Comparison of ENCODE assay signal across 30 mouse cellular contexts in genomic region chr10:117288197-117289033, GRCm38 (mm10). TPM values are rescaled to one million over a fixed set of nuclear protein-coding genes. Genes with fewer than 3 reads are reported as not detected.
DNase-seq lines count a peak whose midpoint lies in the region; ATAC-seq and TF ChIP-seq lines count a peak whose summit lies in the region.
"Had no signal": no experiment of that assay in that cellular context is flagged by ENCODE, and none has a peak within 500 bp of the region (broad histone marks: within the 10 kb centered on the region; RNA-seq: fewer than 3 reads in every experiment).

No protein-coding gene starts in this region.

- no peak for DNase-seq in heart, adult 8-10 months (ENCODE audit: low spot score)
- peak; percentile 33 for DNase-seq in liver, adult 2 months (ENCODE audit: extremely low read depth, low read depth, low spot score)
- DNase-seq in urinary bladder, postnatal 25 days (ENCODE audit: low spot score): no peak
- no peak for DNase-seq in thymus, postnatal 25 days
- DNase-seq: adrenal gland, adult 2 months; B cell, adult 2 months; cerebellum, adult 2 months; gastrocnemius, adult 2 months; kidney, adult 9 months; kidney, postnatal 25 days; left cerebral cortex, postnatal 4 days; liver, embryonic 13.5 days; lung, postnatal 10 days; right cerebral cortex, postnatal 25 days had no signal

- no peak for ATAC-seq in heart, embryonic 11.5 days (replicated peaks; ENCODE audit: insufficient number of reproducible peaks, low FRiP score, low TSS enrichment)
- no peak for ATAC-seq in liver, embryonic 12.5 days
- peak; percentile 80 for ATAC-seq in megakaryocyte progenitor cell, adult 5-6 weeks (replicated peaks; ENCODE audit: poor library complexity)
- ATAC-seq: midbrain, embryonic 15.5 days had no signal

- H3K4me3 ChIP-seq in heart, embryonic 11.5 days (ENCODE audit: low read depth, low read length): no peak overlapping the region
- H3K4me3 ChIP-seq in liver, adult 2 months (ENCODE audit: insufficient read depth, low read depth, low read length): no peak overlapping the region
- H3K4me3 ChIP-seq in liver, embryonic 12.5 days: no peak overlapping the region
- no peak overlapping the region for H3K4me3 ChIP-seq in bone marrow macrophage, adult 2 months (ENCODE audit: insufficient read depth, low read length)
- H3K4me3 ChIP-seq: forebrain, embryonic 12.5 days; gastrocnemius, adult 2 months; left cerebral cortex, adult 2 months; liver, embryonic 13.5 days; midbrain, embryonic 15.5 days; neural tube, embryonic 15.5 days had no signal

- TF ChIP-seq CTCF in liver, adult 2 months (IDR thresholded peaks at IDR 0.05; ENCODE audit: low read depth, low read length): no peak
- no peak for TF ChIP-seq CTCF in bone marrow macrophage, adult 2 months (IDR thresholded peaks at IDR 0.05; ENCODE audit: low read depth, low read length)

- peaks cover 18% of the 10 kb centered on the region for H3K4me1 ChIP-seq in heart, embryonic 11.5 days (ENCODE audit: control insufficient read depth, insufficient read depth, low read length)
- H3K4me1 ChIP-seq in liver, adult 2 months (ENCODE audit: control insufficient read depth, insufficient read depth, low read length): no peaks in the 10 kb centered on the region
- no peaks in the 10 kb centered on the region for H3K4me1 ChIP-seq in liver, embryonic 12.5 days
- H3K4me1 ChIP-seq in bone marrow macrophage, adult 2 months (ENCODE audit: control insufficient read depth, insufficient read depth, low read length): peaks cover 60% of the 10 kb centered on the region
- H3K4me1 ChIP-seq: forebrain, embryonic 12.5 days; liver, embryonic 13.5 days; midbrain, embryonic 15.5 days; neural tube, embryonic 15.5 days had no signal

- peak overlapping the region; percentile 57; the same call in 1 of the 2 replicates for H3K27ac ChIP-seq in heart, embryonic 11.5 days (ENCODE audit: low read depth, low read length)
- 0 out of 2 replicates have a peak overlapping the region, but pooled peaks have one; percentile 8 for H3K27ac ChIP-seq in liver, adult 2 months (replicated peaks; ENCODE audit: insufficient read depth, low read depth, low read length)
- H3K27ac ChIP-seq in liver, embryonic 12.5 days: no peak overlapping the region
- peak overlapping the region; percentile 95 for H3K27ac ChIP-seq in bone marrow macrophage, adult 2 months (ENCODE audit: insufficient read depth, low read depth, low read length)
- H3K27ac ChIP-seq: forebrain, embryonic 12.5 days; gastrocnemius, adult 2 months; hindbrain, embryonic 14.5 days; left cerebral cortex, adult 2 months; liver, embryonic 13.5 days; midbrain, embryonic 15.5 days; neural tube, embryonic 15.5 days; stomach, postnatal 0 days had no signal

- no peaks in the 10 kb centered on the region for H3K9me3 ChIP-seq in heart, embryonic 11.5 days (replicated peaks; ENCODE audit: control insufficient read depth, low read length)
- H3K9me3 ChIP-seq in liver, embryonic 12.5 days (replicated peaks): no peaks in the 10 kb centered on the region
- H3K9me3 ChIP-seq: forebrain, embryonic 12.5 days; liver, embryonic 13.5 days; midbrain, embryonic 15.5 days; neural tube, embryonic 15.5 days had no signal

- no peaks in the 10 kb centered on the region for H3K79me2 ChIP-seq in liver, adult 2 months (ENCODE audit: control insufficient read depth, insufficient read depth, low read length)

- H3K9ac ChIP-seq in heart, embryonic 11.5 days (ENCODE audit: low read depth, low read length): no peak overlapping the region
- H3K9ac ChIP-seq in liver, adult 2 months (ENCODE audit: low read depth, low read length): no peak overlapping the region
- H3K9ac ChIP-seq in liver, embryonic 12.5 days: no peak overlapping the region
- H3K9ac ChIP-seq: forebrain, embryonic 12.5 days; hindbrain, embryonic 14.5 days; liver, embryonic 13.5 days; midbrain, embryonic 15.5 days; neural tube, embryonic 15.5 days had no signal

- no peak for TF ChIP-seq POLR2A in liver, adult 2 months (IDR thresholded peaks at IDR 0.05; ENCODE audit: extremely low read depth, insufficient read depth, low read length)
- no peak for TF ChIP-seq POLR2A in bone marrow macrophage, adult 2 months (IDR thresholded peaks at IDR 0.05; ENCODE audit: borderline replicate concordance, low read depth, low read length)

- no peak overlapping the region for H3K4me2 ChIP-seq in heart, embryonic 11.5 days
- no peak overlapping the region for H3K4me2 ChIP-seq in liver, embryonic 12.5 days
- H3K4me2 ChIP-seq: forebrain, embryonic 12.5 days; hindbrain, embryonic 14.5 days; liver, embryonic 13.5 days; midbrain, embryonic 15.5 days; neural tube, embryonic 15.5 days had no signal

- peaks cover 7% of the 10 kb centered on the region; the same call in 1 of the 2 replicates for H3K27me3 ChIP-seq in heart, embryonic 11.5 days (ENCODE audit: control insufficient read depth, insufficient read depth, low read length)
- no peaks in the 10 kb centered on the region for H3K27me3 ChIP-seq in liver, adult 2 months (ENCODE audit: control insufficient read depth, insufficient read depth, low read length)
- H3K27me3 ChIP-seq in liver, embryonic 12.5 days (replicated peaks): no peaks in the 10 kb centered on the region; the same call in 1 of the 2 replicates
- H3K27me3 ChIP-seq: forebrain, embryonic 12.5 days; liver, embryonic 13.5 days; midbrain, embryonic 15.5 days; neural tube, embryonic 15.5 days had no signal

- no peaks in the 10 kb centered on the region for H3K36me3 ChIP-seq in heart, embryonic 11.5 days (ENCODE audit: control insufficient read depth, insufficient read depth, low read length)
- H3K36me3 ChIP-seq in liver, adult 2 months (ENCODE audit: control insufficient read depth, insufficient read depth, low read length): no peaks in the 10 kb centered on the region
- no peaks in the 10 kb centered on the region for H3K36me3 ChIP-seq in liver, embryonic 12.5 days
- H3K36me3 ChIP-seq: forebrain, embryonic 12.5 days; liver, embryonic 13.5 days; midbrain, embryonic 15.5 days; neural tube, embryonic 15.5 days had no signal

- 84% methylated on average over 9 of the region's 9 CpGs for WGBS in heart, embryonic 11.5 days (ENCODE audit: insufficient replicate concordance)
- 84% methylated on average over 9 of the region's 9 CpGs for whole genome bisulfite sequencing in liver, adult 2 months
- WGBS in liver, embryonic 12.5 days (ENCODE audit: insufficient replicate concordance): 71% methylated on average over 9 of the region's 9 CpGs

RNA-seq across cellular contexts. Expression of gene Lyz1, which starts 4.3 kb away (rescaled TPM):
- polyA plus RNA-seq in heart, embryonic 11.5 days (2014; fragmentation: Nextera tagmentation; extraction: Ambion mirVana): 7.2 and 13.3 TPM in 2 replicates
- total RNA-seq in heart, adult 8-10 months (2022): 10 to 100 TPM in 2 of 4 experiments, 1 to 10 TPM in 2; 8.1 to 25.8 (median 9.5) TPM
- total RNA-seq in liver, adult 2 months (2014; rRNA removed): not detected in 2 replicates
- not detected in 2 replicates for polyA plus RNA-seq in liver, adult 2 months (2012; rRNA removed)
- polyA plus RNA-seq in liver, embryonic 12.5 days (2016; fragmentation: Nextera tagmentation; extraction: Ambion mirVana): not detected in 2 replicates
- polyA plus RNA-seq in bone marrow macrophage, adult 2 months (2012; ENCODE audit: insufficient read depth, insufficient read length, missing spikeins): 90.7 and 94.4 TPM in 2 replicates
- total RNA-seq in megakaryocyte progenitor cell, adult 5-6 weeks (2015): not detected in 2 replicates
- 0.33 TPM in 1 of 2 replicates, not detected in the other for total RNA-seq in megakaryocyte progenitor cell, adult 5-6 weeks (2017)
- total RNA-seq: megakaryocyte-erythroid progenitor cell, adult 5-6 weeks had no signal
- polyA plus RNA-seq: embryonic facial prominence, embryonic 11.5 days; forebrain, embryonic 12.5 days; hindbrain, embryonic 14.5 days; liver, embryonic 13.5 days; midbrain, embryonic 15.5 days had no signal

RNA-seq across cellular contexts. Expression of gene Lyz2, which starts 6.3 kb away (rescaled TPM):
- 65.0 and 75.3 TPM in 2 replicates for polyA plus RNA-seq in heart, embryonic 11.5 days (2014; fragmentation: Nextera tagmentation; extraction: Ambion mirVana)
- 100 to 1,000 TPM in 2 of 4 experiments, 10 to 100 TPM in 2; 93.6 to 253 (median 102) TPM for total RNA-seq in heart, adult 8-10 months (2022)
- total RNA-seq in liver, adult 2 months (2014; rRNA removed): 111 and 130 TPM in 2 replicates
- polyA plus RNA-seq in liver, adult 2 months (2012; rRNA removed): 27.8 and 39.0 TPM in 2 replicates
- polyA plus RNA-seq in liver, embryonic 12.5 days (2016; fragmentation: Nextera tagmentation; extraction: Ambion mirVana): 115 and 120 TPM in 2 replicates
- polyA plus RNA-seq in bone marrow macrophage, adult 2 months (2012; ENCODE audit: insufficient read depth, insufficient read length, missing spikeins): 36,853 and 37,625 TPM in 2 replicates
- 545 and 765 TPM in 2 replicates for total RNA-seq in megakaryocyte progenitor cell, adult 5-6 weeks (2015)
- total RNA-seq in megakaryocyte progenitor cell, adult 5-6 weeks (2017): 600 and 820 TPM in 2 replicates

RNA-seq across cellular contexts. Expression of gene 9530003J23Rik, which starts 49.9 kb away (rescaled TPM):
- not detected in 2 replicates for polyA plus RNA-seq in heart, embryonic 11.5 days (2014; fragmentation: Nextera tagmentation; extraction: Ambion mirVana)
- total RNA-seq in heart, adult 8-10 months (2022): not detected
- total RNA-seq in liver, adult 2 months (2014; rRNA removed): not detected in 2 replicates
- not detected in 2 replicates for polyA plus RNA-seq in liver, adult 2 months (2012; rRNA removed)
- polyA plus RNA-seq in liver, embryonic 12.5 days (2016; fragmentation: Nextera tagmentation; extraction: Ambion mirVana): not detected in 2 replicates
- not detected in 2 replicates for polyA plus RNA-seq in bone marrow macrophage, adult 2 months (2012; ENCODE audit: insufficient read depth, insufficient read length, missing spikeins)
- not detected in 2 replicates for total RNA-seq in megakaryocyte progenitor cell, adult 5-6 weeks (2015)
- not detected in 2 replicates for total RNA-seq in megakaryocyte progenitor cell, adult 5-6 weeks (2017)
- total RNA-seq: adrenal gland, adult 2 months; gastrocnemius, adult 2 months; heart, adult 18-20 months; layer of hippocampus, adult 8-10 months; left cerebral cortex, adult 2 months; left cerebral cortex, postnatal 4 days; megakaryocyte-erythroid progenitor cell, adult 5-6 weeks had no signal
- polyA plus RNA-seq: adrenal gland, adult 2 months; cerebellum, adult 2 months; cortical plate, adult 2 months; embryonic facial prominence, embryonic 11.5 days; forebrain, embryonic 12.5 days; hindbrain, embryonic 14.5 days; intestine, embryonic 14.5 days; liver, embryonic 13.5 days; midbrain, embryonic 15.5 days; neural tube, embryonic 15.5 days; stomach, postnatal 0 days had no signal

Comparison
In these comparisons a context has a peak if more than half of its experiments do, and no peak if none do; other contexts are left out.
1. RNA of gene Lyz2, which starts 6.3 kb away (polyA plus RNA-seq): 36,853 to 37,625 TPM in bone marrow macrophage, adult 2 months; 115 to 120 TPM in liver, embryonic 12.5 days, 65.0 to 75.3 TPM in heart, embryonic 11.5 days and 27.8 to 39.0 TPM in liver, adult 2 months; every median in the first group is over 100 times any median in the second.